ENCODE assay signal across 9 mouse cellular contexts in the genomic region with DNA sequence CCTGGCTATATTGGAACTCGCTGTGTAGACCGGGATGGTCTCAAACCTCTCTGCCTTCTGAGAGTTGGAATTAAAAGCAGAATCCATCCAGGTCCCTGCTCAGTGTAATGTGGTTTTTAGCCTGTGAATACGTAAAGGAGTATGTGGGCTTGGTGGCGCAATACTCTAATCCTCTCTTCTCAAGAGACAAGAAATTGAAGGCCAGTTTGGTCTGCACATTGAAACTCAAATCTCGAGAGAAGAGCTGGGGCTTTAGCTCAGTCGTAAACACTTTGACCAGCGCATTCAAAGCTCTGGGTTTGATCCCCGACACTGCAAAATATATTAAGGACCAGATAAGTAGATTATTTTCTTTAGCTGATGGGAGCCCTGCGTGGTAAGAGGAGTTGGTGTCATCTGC. TPM values are rescaled to one million over a fixed set of nuclear protein-coding genes. Genes with fewer than 3 reads are reported as not detected.
DNase-seq lines count a peak whose midpoint lies in the region; ATAC-seq and TF ChIP-seq lines count a peak whose summit lies in the region.
"Had no signal": no experiment of that assay in that cellular context is flagged by ENCODE, and none has a peak within 500 bp of the region (broad histone marks: within the 10 kb centered on the region; RNA-seq: fewer than 3 reads in every experiment).

No protein-coding gene starts in this region.

- peak overlapping the region; percentile 78 for H3K4me2 ChIP-seq in intestine, embryonic 14.5 days (ENCODE audit: low read length)
- H3K4me2 ChIP-seq in neural tube, embryonic 12.5 days (replicated peaks), result peak overlapping the region; percentile 84

- H3K9me3 ChIP-seq in intestine, embryonic 14.5 days (ENCODE audit: control insufficient read depth, low read length), result no peaks in the 10 kb centered on the region
- no peaks in the 10 kb centered on the region for H3K9me3 ChIP-seq in neural tube, embryonic 12.5 days

- peak overlapping the region; percentile 84 for H3K27ac ChIP-seq in liver, adult 2 months (replicated peaks; ENCODE audit: insufficient read depth, low read depth, low read length)
- no peak overlapping the region for H3K27ac ChIP-seq in cortical plate, adult 2 months (ENCODE audit: insufficient read depth, low read length)
- H3K27ac ChIP-seq in intestine, embryonic 14.5 days (ENCODE audit: low read depth), result peak overlapping the region; percentile 69
- peak overlapping the region; percentile 38 for H3K27ac ChIP-seq in neural tube, embryonic 12.5 days

- no peaks in the 10 kb centered on the region for H3K27me3 ChIP-seq in liver, adult 2 months (ENCODE audit: control insufficient read depth, insufficient read depth, low read length)
- no peaks in the 10 kb centered on the region for H3K27me3 ChIP-seq in intestine, embryonic 14.5 days (replicated peaks; ENCODE audit: control insufficient read depth, insufficient read depth, low read length)
- H3K27me3 ChIP-seq in neural tube, embryonic 12.5 days (replicated peaks), result no peaks in the 10 kb centered on the region

- no peaks in the 10 kb centered on the region; the same call in 1 of the 2 replicates for H3K79me2 ChIP-seq in liver, adult 2 months (ENCODE audit: control insufficient read depth, insufficient read depth, low read length)

- H3K4me1 ChIP-seq in liver, adult 2 months (ENCODE audit: control insufficient read depth, insufficient read depth, low read length), result peaks cover 11% of the 10 kb centered on the region
- H3K4me1 ChIP-seq in cortical plate, adult 2 months (ENCODE audit: control insufficient read depth, insufficient read depth, low read length), result peaks cover 11% of the 10 kb centered on the region
- H3K4me1 ChIP-seq in intestine, embryonic 14.5 days (replicated peaks; ENCODE audit: control insufficient read depth, insufficient read depth, low read length), result peaks cover 16% of the 10 kb centered on the region
- H3K4me1 ChIP-seq in neural tube, embryonic 12.5 days, result peaks cover 23% of the 10 kb centered on the region

- WGBS in liver, adult 2 months, result 5% methylated on average over 9 of the region's 9 CpGs
- 6% methylated on average over 9 of the region's 9 CpGs for WGBS in intestine, embryonic 14.5 days
- 14% methylated on average over 9 of the region's 9 CpGs for WGBS in neural tube, embryonic 12.5 days

- TF ChIP-seq CTCF in liver, adult 2 months (IDR thresholded peaks at IDR 0.05; ENCODE audit: low read depth, low read length), result no peak
- no peak for TF ChIP-seq CTCF in cortical plate, adult 2 months (IDR thresholded peaks at IDR 0.05; ENCODE audit: extremely low read depth, insufficient read depth, low read length)

- no peak for ATAC-seq in intestine, embryonic 14.5 days (replicated peaks; ENCODE audit: low FRiP score, low TSS enrichment, low read depth)
- ATAC-seq in neural tube, embryonic 12.5 days (ENCODE audit: low FRiP score, low read depth), result no peak

- TF ChIP-seq POLR2A in liver, adult 2 months (IDR thresholded peaks at IDR 0.05; ENCODE audit: extremely low read depth, insufficient read depth, low read length), result no peak
- no peak for TF ChIP-seq POLR2A in cortical plate, adult 2 months (IDR thresholded peaks at IDR 0.05; ENCODE audit: extremely low read depth, insufficient read depth, low read length)

- peak overlapping the region; percentile 81 for H3K9ac ChIP-seq in liver, adult 2 months (ENCODE audit: low read depth, low read length)
- peak overlapping the region; percentile 75 for H3K9ac ChIP-seq in intestine, embryonic 14.5 days (ENCODE audit: low read length)
- H3K9ac ChIP-seq in neural tube, embryonic 12.5 days, result peak overlapping the region; percentile 81

- H3K4me3 ChIP-seq in liver, adult 2 months (ENCODE audit: insufficient read depth, low read depth, low read length), result peak overlapping the region; percentile 73
- H3K4me3 ChIP-seq in cortical plate, adult 2 months (ENCODE audit: insufficient read depth, low read length), result peak overlapping the region; percentile 67
- H3K4me3 ChIP-seq in intestine, embryonic 14.5 days (ENCODE audit: low read depth, low read length), result peak overlapping the region; percentile 94
- peak overlapping the region; percentile 80 for H3K4me3 ChIP-seq in neural tube, embryonic 12.5 days

- peak; percentile 12 for DNase-seq in liver, adult 2 months (ENCODE audit: extremely low read depth, low read depth, low spot score)
- DNase-seq in liver, result no peak
- no peak for DNase-seq in intestine, embryonic 14.5 days (ENCODE audit: low spot score)
- no peak for DNase-seq in adrenal gland, adult 2 months
- no peak for DNase-seq in kidney, adult 9 months
- DNase-seq in urinary bladder, postnatal 36 days (ENCODE audit: low spot score in 2 of 2), result no peak

- no peaks in the 10 kb centered on the region; the same call in 1 of the 2 replicates for H3K36me3 ChIP-seq in liver, adult 2 months (ENCODE audit: control insufficient read depth, insufficient read depth, low read length)
- H3K36me3 ChIP-seq in intestine, embryonic 14.5 days (ENCODE audit: control insufficient read depth, insufficient read depth, low read length), result peaks cover 40% of the 10 kb centered on the region
- H3K36me3 ChIP-seq in neural tube, embryonic 12.5 days, result peaks cover 47% of the 10 kb centered on the region

RNA-seq across cellular contexts. Expression of gene Mef2b, which starts 0.5 kb away (rescaled TPM):
- total RNA-seq in liver, adult 2 months (2014; rRNA removed), result 0.09 and 0.34 TPM in 2 replicates
- not detected in 2 replicates for polyA plus RNA-seq in liver, adult 2 months (2012; rRNA removed)
- polyA plus RNA-seq in cortical plate, adult 2 months (2012; rRNA removed), result 0.17 and 0.19 TPM in 2 replicates
- polyA plus RNA-seq in intestine, embryonic 14.5 days (2014; fragmentation: Nextera tagmentation; extraction: Ambion mirVana), result 0.13 and 0.43 TPM in 2 replicates
- 0.29 and 0.38 TPM in 2 replicates for polyA plus RNA-seq in neural tube, embryonic 12.5 days (2016; fragmentation: Nextera tagmentation; extraction: Ambion mirVana)
- under 1 TPM; 0.45 to 0.63 TPM for total RNA-seq in adrenal gland, adult 2 months (2021)
- polyA plus RNA-seq in adrenal gland, adult 2 months (2012; rRNA removed), result 1.5 and 2.2 TPM in 2 replicates

RNA-seq across cellular contexts. Expression of gene Borcs8, which starts 0.7 kb away (rescaled TPM):
- total RNA-seq in liver, adult 2 months (2014; rRNA removed), result 20.1 and 20.7 TPM in 2 replicates
- 53.4 and 55.0 TPM in 2 replicates for polyA plus RNA-seq in liver, adult 2 months (2012; rRNA removed)
- 107 and 108 TPM in 2 replicates for polyA plus RNA-seq in cortical plate, adult 2 months (2012; rRNA removed)
- 49.2 and 50.8 TPM in 2 replicates for polyA plus RNA-seq in intestine, embryonic 14.5 days (2014; fragmentation: Nextera tagmentation; extraction: Ambion mirVana)
- 44.9 and 49.1 TPM in 2 replicates for polyA plus RNA-seq in neural tube, embryonic 12.5 days (2016; fragmentation: Nextera tagmentation; extraction: Ambion mirVana)
- 10 to 100 TPM; 57.1 to 57.8 TPM for total RNA-seq in adrenal gland, adult 2 months (2021)
- 70.4 and 84.8 TPM in 2 replicates for polyA plus RNA-seq in adrenal gland, adult 2 months (2012; rRNA removed)

RNA-seq across cellular contexts. Expression of gene Rfxank, which starts 1.0 kb away (rescaled TPM):
- total RNA-seq in liver, adult 2 months (2014; rRNA removed), result 9.4 and 13.6 TPM in 2 replicates
- 16.0 and 27.8 TPM in 2 replicates for polyA plus RNA-seq in liver, adult 2 months (2012; rRNA removed)
- 18.0 and 18.5 TPM in 2 replicates for polyA plus RNA-seq in cortical plate, adult 2 months (2012; rRNA removed)
- 11.6 and 15.1 TPM in 2 replicates for polyA plus RNA-seq in intestine, embryonic 14.5 days (2014; fragmentation: Nextera tagmentation; extraction: Ambion mirVana)
- 16.5 and 17.2 TPM in 2 replicates for polyA plus RNA-seq in neural tube, embryonic 12.5 days (2016; fragmentation: Nextera tagmentation; extraction: Ambion mirVana)
- total RNA-seq in adrenal gland, adult 2 months (2021), result 10 to 100 TPM; 15.4 to 18.0 TPM
- polyA plus RNA-seq in adrenal gland, adult 2 months (2012; rRNA removed), result 13.6 and 16.6 TPM in 2 replicates

RNA-seq across cellular contexts. Expression of gene Nr2c2ap, which starts 8.8 kb away (rescaled TPM):
- total RNA-seq in liver, adult 2 months (2014; rRNA removed), result 3.3 and 4.4 TPM in 2 replicates
- 15.0 and 16.6 TPM in 2 replicates for polyA plus RNA-seq in liver, adult 2 months (2012; rRNA removed)
- 22.5 and 25.2 TPM in 2 replicates for polyA plus RNA-seq in cortical plate, adult 2 months (2012; rRNA removed)
- polyA plus RNA-seq in intestine, embryonic 14.5 days (2014; fragmentation: Nextera tagmentation; extraction: Ambion mirVana), result 29.5 and 29.9 TPM in 2 replicates
- 29.2 and 32.0 TPM in 2 replicates for polyA plus RNA-seq in neural tube, embryonic 12.5 days (2016; fragmentation: Nextera tagmentation; extraction: Ambion mirVana)
- 10 to 100 TPM; 19.1 to 20.0 TPM for total RNA-seq in adrenal gland, adult 2 months (2021)
- 11.9 and 12.4 TPM in 2 replicates for polyA plus RNA-seq in adrenal gland, adult 2 months (2012; rRNA removed)

RNA-seq across cellular contexts. Expression of gene Ncan, which starts 19.3 kb away (rescaled TPM):
- total RNA-seq in liver, adult 2 months (2014; rRNA removed), result under 0.01 TPM in 1 of 2 replicates, not detected in the other
- not detected in 2 replicates for polyA plus RNA-seq in liver, adult 2 months (2012; rRNA removed)
- 79.0 and 82.5 TPM in 2 replicates for polyA plus RNA-seq in cortical plate, adult 2 months (2012; rRNA removed)
- polyA plus RNA-seq in intestine, embryonic 14.5 days (2014; fragmentation: Nextera tagmentation; extraction: Ambion mirVana), result 1.9 TPM in 2 replicates
- 88.8 and 93.9 TPM in 2 replicates for polyA plus RNA-seq in neural tube, embryonic 12.5 days (2016; fragmentation: Nextera tagmentation; extraction: Ambion mirVana)
- total RNA-seq in adrenal gland, adult 2 months (2021), result under 1 TPM; 0.24 to 0.26 TPM
- polyA plus RNA-seq in adrenal gland, adult 2 months (2012; rRNA removed), result 0.89 and 1.3 TPM in 2 replicates
- total RNA-seq: neutrophil, adult 5-6 weeks had no signal
